Mouse (Mus musculus) fat pad, adult 2 months (tissue): ENCODE measurements around the gene Blmh.

Source experiments
- DNase-seq: peaks from one replicate; pipeline ENCODE4 v3.0.0-alpha.2; 2011; ENCODE audit warnings: low read depth, low spot score; ENCODE audit errors: extremely low read depth

Blmh gene

GRCm38 (mm10) chr11:76997916-76998704, 73.5 kb downstream of the Blmh start, which contains the start of gene Slc6a4:
TSS of gene Slc6a4 (plus strand) at chr11:76998603.
- no peak for DNase-seq

GRCm38 (mm10) chr11:76998705-76999226, 74.2 kb downstream of the Blmh start:
- no peak for DNase-seq

GRCm38 (mm10) chr11:77000741-77001140, 76.1 kb downstream of the Blmh start:
- no peak for DNase-seq

GRCm38 (mm10) chr11:77002361-77002760, 77.8 kb downstream of the Blmh start:
- no peak for DNase-seq

GRCm38 (mm10) chr11:77005881-77006280, 81.3 kb downstream of the Blmh start:
- DNase-seq = no peak

- DNase-seq = no peak
Observed at GRCm38 (mm10) chr11:77006616-77007015, 82.0 kb downstream of the Blmh start.

- DNase-seq = no peak
Observed at GRCm38 (mm10) chr11:77009069-77010025, 84.7 kb downstream of the Blmh start.

GRCm38 (mm10) chr11:77010762-77011475, 86.3 kb downstream of the Blmh start:
- DNase-seq = no peak

- no peak for DNase-seq
Observed at GRCm38 (mm10) chr11:77018046-77018445, 93.4 kb downstream of the Blmh start.

GRCm38 (mm10) chr11:77019539-77019938, 94.9 kb downstream of the Blmh start:
- DNase-seq = no peak

- DNase-seq = no peak
Observed at GRCm38 (mm10) chr11:77021749-77022396, 97.3 kb downstream of the Blmh start.

- no peak for DNase-seq
Observed at GRCm38 (mm10) chr11:77026559-77026958, 102.0 kb downstream of the Blmh start.

- DNase-seq = no peak
Observed at GRCm38 (mm10) chr11:77028157-77028556, 103.5 kb downstream of the Blmh start.

- DNase-seq = no peak
Observed at GRCm38 (mm10) chr11:77031151-77031934, 106.7 kb downstream of the Blmh start.
